Mouse (Mus musculus) A20 (cell line): ENCODE data around the gene Sp6.
A peak's percentile ranks its signal among the peaks of the same experiment; 100 is the strongest.

ENCODE experiments used
- DNase-seq: peaks from one replicate; pipeline ENCODE4 v3.0.0-alpha.2; 2011; ENCODE audit warnings: low read depth, low spot score

Sp6 gene

GRCm38 (mm10) chr11:97013121-97013670 is at the start of gene Sp6:
Gene Sp6 (plus strand): TSS chr11:97013394.
- no peak for DNase-seq

- peak; percentile 81 for DNase-seq
These were observed 49.6 kb upstream of the Sp6 start for GRCm38 (mm10) chr11:96963580-96963979.

- no peak for DNase-seq
These were observed 47.0 kb upstream of the Sp6 start for GRCm38 (mm10) chr11:96966172-96966571.

- peak; percentile 71 for DNase-seq
These were observed 46.2 kb upstream of the Sp6 start for GRCm38 (mm10) chr11:96966914-96967543.

GRCm38 (mm10) chr11:96967544-96968269 is 45.5 kb upstream of the Sp6 start:
- peak; percentile 74 for DNase-seq

GRCm38 (mm10) chr11:96968476-96968875 is 44.7 kb upstream of the Sp6 start:
- DNase-seq, result no peak

- DNase-seq, result no peak
These were observed 43.9 kb upstream of the Sp6 start for GRCm38 (mm10) chr11:96969280-96969722.

- no peak for DNase-seq
These were observed 43.4 kb upstream of the Sp6 start for GRCm38 (mm10) chr11:96969746-96970145.

GRCm38 (mm10) chr11:96970341-96970740 is 42.9 kb upstream of the Sp6 start:
- DNase-seq, result no peak

- DNase-seq, result no peak
These were observed 40.3 kb upstream of the Sp6 start for GRCm38 (mm10) chr11:96972906-96973305.

GRCm38 (mm10) chr11:96973426-96973964 is 39.7 kb upstream of the Sp6 start:
- no peak for DNase-seq

GRCm38 (mm10) chr11:96974813-96975212 is 38.4 kb upstream of the Sp6 start:
- no peak for DNase-seq

- DNase-seq, result no peak
These were observed 37.4 kb upstream of the Sp6 start for GRCm38 (mm10) chr11:96975511-96976378.

GRCm38 (mm10) chr11:96976379-96976687 is 36.9 kb upstream of the Sp6 start:
- no peak for DNase-seq

GRCm38 (mm10) chr11:96976911-96977591 is 36.1 kb upstream of the Sp6 start:
- peak; percentile 96 for DNase-seq

GRCm38 (mm10) chr11:96977606-96978400 is 35.4 kb upstream of the Sp6 start:
- DNase-seq, result peak; percentile 100

- no peak for DNase-seq
These were observed 34.6 kb upstream of the Sp6 start for GRCm38 (mm10) chr11:96978401-96979246.

GRCm38 (mm10) chr11:96979329-96979728 is 33.9 kb upstream of the Sp6 start:
- no peak for DNase-seq

- no peak for DNase-seq
These were observed 33.2 kb upstream of the Sp6 start for GRCm38 (mm10) chr11:96980021-96980420.
